Comparison of ENCODE assay signal across 8 mouse cellular contexts in the genomic region with DNA sequence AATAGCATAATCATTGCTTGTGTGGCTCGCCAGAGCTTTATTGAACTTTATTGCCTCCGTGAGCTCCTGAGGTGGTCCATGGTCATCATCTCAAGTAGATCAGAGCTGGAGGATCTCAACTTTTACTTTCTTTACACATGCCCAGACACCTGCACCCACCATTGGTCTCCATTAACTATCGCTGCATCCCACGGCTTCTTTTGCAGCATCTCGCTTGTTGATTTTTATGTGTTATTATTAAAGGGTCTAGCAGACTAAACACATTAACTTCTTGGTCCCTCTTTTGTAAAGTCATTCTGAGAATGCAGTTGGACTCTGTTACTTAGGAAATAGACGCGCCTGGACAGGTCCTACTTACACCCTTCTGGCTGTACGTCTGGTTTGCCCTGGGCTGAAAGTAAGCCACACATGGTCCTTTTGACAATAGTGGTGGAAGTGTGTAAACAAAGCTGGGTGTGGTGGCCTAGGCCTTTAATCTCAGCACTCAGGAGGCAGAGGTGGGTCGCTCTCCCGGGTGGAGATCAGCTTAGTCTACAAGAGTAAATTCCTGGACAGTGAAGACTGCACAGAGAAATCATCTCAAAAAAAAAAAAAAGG. TPM values are rescaled to one million over a fixed set of nuclear protein-coding genes. Genes with fewer than 3 reads are reported as not detected.
A peak's percentile ranks its signal among the peaks of the same experiment; 100 is the strongest.
DNase-seq lines count a peak whose midpoint lies in the region; ATAC-seq lines count a peak whose summit lies in the region.

No protein-coding gene starts in this region.

- no peaks in the 10 kb centered on the region for H3K9me3 ChIP-seq in kidney, embryonic 14.5 days (ENCODE audit: control insufficient read depth, low read length)
- H3K9me3 ChIP-seq in hindbrain, embryonic 11.5 days (ENCODE audit: control insufficient read depth, low read length): no peaks in the 10 kb centered on the region
- no peaks in the 10 kb centered on the region for H3K9me3 ChIP-seq in midbrain, embryonic 14.5 days (ENCODE audit: control insufficient read depth, low read length)

- 0 out of 2 replicates have a peak, but pooled peaks have one; percentile 3 for ATAC-seq in kidney, embryonic 14.5 days (ENCODE audit: low FRiP score, low TSS enrichment)
- 0 out of 2 replicates have a peak, but pooled peaks have one; percentile 5 for ATAC-seq in hindbrain, embryonic 11.5 days (ENCODE audit: low FRiP score)
- ATAC-seq in midbrain, embryonic 14.5 days (ENCODE audit: low FRiP score, low TSS enrichment): no peak

- peak overlapping the region; percentile 15; the same call in 1 of the 2 replicates for H3K27ac ChIP-seq in kidney, embryonic 14.5 days (ENCODE audit: low read depth, low read length)
- peak overlapping the region; percentile 93 for H3K27ac ChIP-seq in brown adipose tissue, adult 24 weeks (replicated peaks; ENCODE audit: low read depth, low read length)
- no peak overlapping the region for H3K27ac ChIP-seq in hindbrain, embryonic 11.5 days (ENCODE audit: low read depth, low read length)
- H3K27ac ChIP-seq in midbrain, embryonic 14.5 days (replicated peaks; ENCODE audit: low read depth, low read length): peak overlapping the region; percentile 94

- peak overlapping the region; percentile 99 for H3K4me3 ChIP-seq in kidney, embryonic 14.5 days (ENCODE audit: low read length)
- H3K4me3 ChIP-seq in brown adipose tissue, adult 24 weeks (ENCODE audit: insufficient read depth, low read depth, low read length): peak overlapping the region; percentile 68
- H3K4me3 ChIP-seq in hindbrain, embryonic 11.5 days (ENCODE audit: low read depth, low read length): peak overlapping the region; percentile 99
- H3K4me3 ChIP-seq in midbrain, embryonic 14.5 days (replicated peaks; ENCODE audit: low read depth, low read length): peak overlapping the region; percentile 97

- H3K4me1 ChIP-seq in kidney, embryonic 14.5 days (ENCODE audit: control insufficient read depth, insufficient read depth, low read length): peaks cover 9% of the 10 kb centered on the region; the same call in 1 of the 2 replicates
- peaks cover 6% of the 10 kb centered on the region for H3K4me1 ChIP-seq in brown adipose tissue, adult 24 weeks (ENCODE audit: control insufficient read depth, insufficient read depth, insufficient read length, low read length)
- no peaks in the 10 kb centered on the region for H3K4me1 ChIP-seq in hindbrain, embryonic 11.5 days (replicated peaks; ENCODE audit: control insufficient read depth, insufficient read depth, low read length)
- peaks cover 7% of the 10 kb centered on the region for H3K4me1 ChIP-seq in midbrain, embryonic 14.5 days (ENCODE audit: control insufficient read depth, insufficient read depth, low read length)

- H3K27me3 ChIP-seq in kidney, embryonic 14.5 days (ENCODE audit: control insufficient read depth, insufficient read depth, low read length): no peaks in the 10 kb centered on the region
- H3K27me3 ChIP-seq in hindbrain, embryonic 11.5 days (ENCODE audit: control insufficient read depth, insufficient read depth, low read length): no peaks in the 10 kb centered on the region
- H3K27me3 ChIP-seq in midbrain, embryonic 14.5 days (ENCODE audit: control insufficient read depth, insufficient read depth, low read length): no peaks in the 10 kb centered on the region

- DNase-seq in kidney, postnatal 4 days: no peak
- DNase-seq in hindbrain, embryonic 11.5 days (ENCODE audit: low spot score): no peak
- no peak for DNase-seq in midbrain, embryonic 14.5 days
- DNase-seq in layer of hippocampus, adult 11-12 months (ENCODE audit: low spot score): no peak
- no peak for DNase-seq in retina, embryonic 14.5 days (ENCODE audit: low spot score)
- DNase-seq in left cerebral cortex, postnatal 14 days (ENCODE audit: low spot score in 2 of 2): no peak

- peak overlapping the region; percentile 92; the same call in 1 of the 2 replicates for H3K9ac ChIP-seq in kidney, embryonic 14.5 days (ENCODE audit: low read depth, low read length)
- no peak overlapping the region for H3K9ac ChIP-seq in hindbrain, embryonic 11.5 days (ENCODE audit: low read depth, low read length)
- H3K9ac ChIP-seq in midbrain, embryonic 14.5 days (replicated peaks; ENCODE audit: low read length): peak overlapping the region; percentile 83; the same call in 1 of the 2 replicates

- WGBS in kidney, embryonic 14.5 days: 92% methylated on average over 10 of the region's 10 CpGs
- 91% methylated on average over 10 of the region's 10 CpGs for WGBS in hindbrain, embryonic 11.5 days
- WGBS in midbrain, embryonic 14.5 days: 97% methylated on average over 10 of the region's 10 CpGs

- H3K4me2 ChIP-seq in kidney, embryonic 14.5 days (replicated peaks; ENCODE audit: low read depth, low read length): peak overlapping the region; percentile 35
- H3K4me2 ChIP-seq in hindbrain, embryonic 11.5 days (replicated peaks; ENCODE audit: low read depth, low read length): peak overlapping the region; percentile 31
- H3K4me2 ChIP-seq in midbrain, embryonic 14.5 days (ENCODE audit: low read length): peak overlapping the region; percentile 51

- 0 out of 2 replicates have a peak, but pooled peaks cover 4% of the 10 kb centered on the region for H3K36me3 ChIP-seq in kidney, embryonic 14.5 days (ENCODE audit: control insufficient read depth, insufficient read depth, low read length)
- 0 out of 2 replicates have a peak, but pooled peaks cover 3% of the 10 kb centered on the region for H3K36me3 ChIP-seq in hindbrain, embryonic 11.5 days (ENCODE audit: control insufficient read depth, insufficient read depth, low read length)
- no peaks in the 10 kb centered on the region for H3K36me3 ChIP-seq in midbrain, embryonic 14.5 days (ENCODE audit: control insufficient read depth, insufficient read depth, low read length)

- intact Hi-C loops in left cerebral cortex, postnatal 14 days (cut with DNase I): no loop called here

RNA-seq across cellular contexts. Expression of a gene that starts 0.8 kb away (rescaled TPM):
- 66.3 and 102 TPM in 2 replicates for polyA plus RNA-seq in kidney, embryonic 14.5 days (2014; fragmentation: Nextera tagmentation; extraction: Ambion mirVana)
- 35.5 and 47.6 TPM in 2 replicates for polyA plus RNA-seq in brown adipose tissue, adult 24 weeks (2012; ENCODE audit: insufficient read depth, insufficient read length, missing spikeins)
- 92.9 and 116 TPM in 2 replicates for polyA plus RNA-seq in hindbrain, embryonic 11.5 days (2014; fragmentation: Nextera tagmentation; extraction: Ambion mirVana)
- polyA plus RNA-seq in midbrain, embryonic 14.5 days (2014; fragmentation: Nextera tagmentation; extraction: Ambion mirVana): 70.2 and 114 TPM in 2 replicates
- 100 to 1,000 TPM; 139 to 153 TPM for total RNA-seq in left cerebral cortex, postnatal 14 days (2021)

RNA-seq across cellular contexts. Expression of a gene that starts 13.2 kb away (rescaled TPM):
- 54.7 and 58.6 TPM in 2 replicates for polyA plus RNA-seq in kidney, embryonic 14.5 days (2014; fragmentation: Nextera tagmentation; extraction: Ambion mirVana)
- polyA plus RNA-seq in brown adipose tissue, adult 24 weeks (2012; ENCODE audit: insufficient read depth, insufficient read length, missing spikeins): 63.9 and 139 TPM in 2 replicates
- 52.2 and 83.1 TPM in 2 replicates for polyA plus RNA-seq in hindbrain, embryonic 11.5 days (2014; fragmentation: Nextera tagmentation; extraction: Ambion mirVana)
- polyA plus RNA-seq in midbrain, embryonic 14.5 days (2014; fragmentation: Nextera tagmentation; extraction: Ambion mirVana): 20.9 and 23.2 TPM in 2 replicates
- 10 to 100 TPM; 44.3 to 48.7 TPM for total RNA-seq in left cerebral cortex, postnatal 14 days (2021)

RNA-seq across cellular contexts. Expression of a gene that starts 51.6 kb away (rescaled TPM):
- 29.4 and 31.7 TPM in 2 replicates for polyA plus RNA-seq in kidney, embryonic 14.5 days (2014; fragmentation: Nextera tagmentation; extraction: Ambion mirVana)
- polyA plus RNA-seq in brown adipose tissue, adult 24 weeks (2012; ENCODE audit: insufficient read depth, insufficient read length, missing spikeins): 10.8 and 15.6 TPM in 2 replicates
- 19.2 and 20.8 TPM in 2 replicates for polyA plus RNA-seq in hindbrain, embryonic 11.5 days (2014; fragmentation: Nextera tagmentation; extraction: Ambion mirVana)
- 23.1 and 24.5 TPM in 2 replicates for polyA plus RNA-seq in midbrain, embryonic 14.5 days (2014; fragmentation: Nextera tagmentation; extraction: Ambion mirVana)
- total RNA-seq in left cerebral cortex, postnatal 14 days (2021): 10 to 100 TPM; 24.7 to 25.8 TPM

RNA-seq across cellular contexts. Expression of a gene that starts 56.4 kb away (rescaled TPM):
- polyA plus RNA-seq in kidney, embryonic 14.5 days (2014; fragmentation: Nextera tagmentation; extraction: Ambion mirVana): 12.8 and 23.8 TPM in 2 replicates
- polyA plus RNA-seq in brown adipose tissue, adult 24 weeks (2012; ENCODE audit: insufficient read depth, insufficient read length, missing spikeins): 12.4 and 13.4 TPM in 2 replicates
- 15.2 and 15.7 TPM in 2 replicates for polyA plus RNA-seq in hindbrain, embryonic 11.5 days (2014; fragmentation: Nextera tagmentation; extraction: Ambion mirVana)
- 8.9 and 10.6 TPM in 2 replicates for polyA plus RNA-seq in midbrain, embryonic 14.5 days (2014; fragmentation: Nextera tagmentation; extraction: Ambion mirVana)
- total RNA-seq in left cerebral cortex, postnatal 14 days (2021): 10 to 100 TPM; 20.9 to 24.2 TPM
